Mouse (Mus musculus) kidney, adult 2 months (tissue): ENCODE results near the gene Lima1.

ENCODE experiments used
- CTCF ChIP-seq: fragments of 200-500 bp; conservative IDR thresholded peaks from 2 replicates; pipeline ENCODE4 v1.5.1; 2011; ENCODE audit warnings: low read depth, mild to moderate bottlenecking, control low read depth, low read length, moderate library complexity, mixed read lengths; ENCODE audit not compliant: insufficient read depth, insufficient read length
- POLR2A ChIP-seq: fragments of 200-500 bp; IDR thresholded peaks from one replicate; pipeline ENCODE4 v1.6.1; 2011; ENCODE audit warnings: low read depth, low read length, control low read depth

GRCm38 (mm10) chr15:99865046-99865445 lies 10.2 kb downstream of the Lima1 start:
- TF ChIP-seq CTCF, result 0 out of 2 replicates have a peak, but pooled peaks have one; percentile 24
- no peak for TF ChIP-seq POLR2A
